Mouse (Mus musculus): Measurements from ENCODE around the gene Oprl1.

Oprl1 gene

GRCm38 (mm10) chr2:181764600-181764999 is 49.8 kb downstream of the Oprl1 start:
- peak; percentile 53 for DNase-seq (ENCODE audit: inconsistent ontology term)

- no peak for DNase-seq (ENCODE audit: inconsistent ontology term)
Measured at GRCm38 (mm10) chr2:181765251-181765650, 50.4 kb downstream of the Oprl1 start.

- peak; percentile 10 for DNase-seq (ENCODE audit: inconsistent ontology term)
Measured at GRCm38 (mm10) chr2:181766672-181767557, 52.1 kb downstream of the Oprl1 start.

GRCm38 (mm10) chr2:181768451-181768850 is 53.6 kb downstream of the Oprl1 start:
- no peak for DNase-seq (ENCODE audit: inconsistent ontology term)

GRCm38 (mm10) chr2:181769397-181769796 is 54.6 kb downstream of the Oprl1 start:
- DNase-seq (ENCODE audit: inconsistent ontology term) = no peak
